Mouse (Mus musculus): ENCODE data around the gene Rbm43. TPM values are rescaled to one million over a fixed set of nuclear protein-coding genes. Genes with fewer than 3 reads are reported as not detected.

The Rbm43 gene
- polyA plus RNA-seq (2012; rRNA removed): 3.8 and 5.4 TPM in 2 replicates

DNA sequence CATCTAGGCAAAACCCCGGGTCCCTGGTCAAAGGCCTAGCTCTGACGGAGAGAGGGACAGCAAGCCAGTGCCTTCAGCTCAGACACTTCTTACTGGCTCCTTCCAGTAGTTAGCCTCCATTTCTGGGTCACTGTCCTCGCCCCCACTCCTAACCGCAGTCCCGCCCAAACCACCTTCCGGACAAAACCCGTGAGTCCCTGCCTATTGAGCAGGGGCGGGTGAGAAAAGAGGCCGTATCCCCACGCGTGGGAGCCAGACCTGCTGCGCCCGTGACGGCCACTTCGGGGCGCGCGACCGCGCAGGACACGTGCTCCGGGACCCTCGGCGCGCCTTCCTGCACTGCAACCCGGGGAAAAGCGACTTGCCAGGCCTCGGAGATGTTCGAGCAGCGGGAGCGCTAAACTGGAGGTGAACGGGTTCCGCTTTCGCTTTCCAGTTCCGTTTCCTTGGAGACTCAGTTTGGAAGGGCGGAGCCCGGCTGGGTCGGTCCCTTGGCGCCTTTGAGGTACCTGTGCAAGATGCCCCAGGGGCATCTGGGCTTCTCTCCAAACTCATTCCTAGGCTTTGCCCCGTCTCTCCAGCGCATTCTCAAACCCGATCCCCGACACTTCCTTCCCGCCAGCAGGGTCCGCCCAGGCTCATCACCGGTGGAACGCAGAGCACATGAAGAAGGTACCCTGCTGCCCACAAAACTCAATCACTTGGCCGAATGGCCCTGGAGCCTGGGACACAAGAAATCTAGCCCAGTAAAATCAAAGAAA lies at the start of gene Rbm43:
TSS of gene Rbm43 (minus strand) at position 590 of the 761 bp plus-strand sequence.

DNA sequence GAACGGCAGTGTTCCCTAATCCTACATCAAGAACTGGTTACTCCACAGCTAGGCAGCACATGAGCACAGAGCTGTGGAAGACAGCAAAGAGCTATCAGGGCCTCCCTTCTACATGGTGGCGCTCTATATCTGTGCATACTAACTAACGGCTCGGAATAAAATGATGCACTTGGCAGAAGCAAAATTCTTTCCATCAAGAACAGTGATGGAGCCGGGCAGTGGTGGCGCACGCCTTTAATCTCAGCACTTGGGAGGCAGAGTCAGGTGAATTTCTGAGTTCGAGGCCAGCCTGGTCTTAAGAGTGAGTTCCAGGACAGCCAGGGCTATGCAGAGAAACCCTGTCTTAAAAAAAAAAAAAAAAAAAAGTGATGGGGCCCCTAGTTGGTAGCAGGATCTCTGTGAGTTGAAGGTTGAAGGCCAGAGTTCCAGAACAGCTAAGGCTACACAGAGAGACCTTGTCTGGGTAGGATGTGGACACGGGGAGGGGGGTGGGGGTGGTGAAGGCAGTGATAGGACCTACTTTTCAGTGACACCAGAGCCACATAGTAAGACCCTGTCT lies 38.5 kb upstream of the Rbm43 start, which contains the start of gene Nmi:
TSS of gene Nmi (minus strand) at position 85 of the 559 bp plus-strand sequence.

Other genes with a start within 250 kb of the Rbm43 start
- 5.1 and 5.6 TPM in 2 replicates for gene Nmi, start 38.3 kb upstream of the Rbm43 start, polyA plus RNA-seq (2012; rRNA removed)
- gene Tnfaip6, start 102.8 kb upstream of the Rbm43 start, polyA plus RNA-seq (2012; rRNA removed): 3.1 and 4.1 TPM in 2 replicates
- 19.0 and 21.3 TPM in 2 replicates for gene Rif1, start 137.7 kb upstream of the Rbm43 start, polyA plus RNA-seq (2012; rRNA removed)